Mouse (Mus musculus) liver, embryonic 16.5 days (tissue): ENCODE results near the gene Prss38. TPM values are rescaled to one million over a fixed set of nuclear protein-coding genes. Genes with fewer than 3 reads are reported as not detected.

Source experiments
- ATAC-seq: fragments of 200-750 bp; cut with Nextera tagmentation; 2 replicates; pipeline ENCODE4 v1.8.0; 2017; ENCODE audit warnings: low read depth, mild to moderate bottlenecking, moderate number of reproducible peaks, moderate library complexity
- H3K27ac ChIP-seq: fragments of 300-500 bp; sonication (generic); 2 replicates; pipeline ENCODE4 v1.5.1; 2014; ENCODE audit warnings: mild to moderate bottlenecking, low read length
- H3K27me3 ChIP-seq: fragments of 300-500 bp; sonication (generic); 2 replicates; pipeline ENCODE4 v1.6.1; 2014; ENCODE audit warnings: low read depth, low read length, mixed read lengths; ENCODE audit not compliant: control insufficient read depth, insufficient read depth
- H3K36me3 ChIP-seq: fragments of 300-500 bp; sonication (generic); 2 replicates; pipeline ENCODE4 v1.6.1; 2014; ENCODE audit warnings: mild to moderate bottlenecking; ENCODE audit not compliant: control insufficient read depth, insufficient read depth
- H3K4me1 ChIP-seq: fragments of 300-500 bp; sonication (generic); 2 replicates; pipeline ENCODE4 v1.6.1; 2014; ENCODE audit warnings: low read depth, low read length, mixed read lengths; ENCODE audit not compliant: control insufficient read depth
- H3K4me2 ChIP-seq: fragments of 300-500 bp; sonication (generic); 2 replicates; pipeline ENCODE4 v1.6.1; 2014; ENCODE audit warnings: low read depth, low read length, mixed read lengths
- H3K4me3 ChIP-seq: fragments of 300-500 bp; sonication (generic); 2 replicates; pipeline ENCODE4 v1.5.1; 2014; ENCODE audit warnings: low read depth, mild to moderate bottlenecking, low read length
- H3K9ac ChIP-seq: fragments of 300-500 bp; sonication (generic); 2 replicates; pipeline ENCODE4 v1.6.1; 2014; ENCODE audit warnings: low read depth, low read length
- H3K9me3 ChIP-seq: fragments of 300-500 bp; sonication (generic); replicated peaks from 2 replicates; pipeline ENCODE4 v1.6.1; 2016; ENCODE audit warnings: low read length; ENCODE audit not compliant: control insufficient read depth
- WGBS: fragments of 180-500 bp; shearing (Covaris S2); extraction: QIAGEN DNeasy Blood & Tissue Kit; methylation state at CpG from one replicate; pipeline ENCODE4 v1.1.7; 2014; ENCODE audit not compliant: insufficient replicate concordance; 5-methylcytosine and 5-hydroxymethylcytosine counted together
- polyA plus RNA-seq: library from polyadenylated mRNA; unstranded; fragments of >200 nt; fragmentation: Nextera tagmentation; extraction: Ambion mirVana; gene quantifications from 2 replicates; pipeline ENCODE4 v1.2.1, GENCODE M21; 2015

The Prss38 gene
- not detected in 2 replicates for polyA plus RNA-seq

DNA sequence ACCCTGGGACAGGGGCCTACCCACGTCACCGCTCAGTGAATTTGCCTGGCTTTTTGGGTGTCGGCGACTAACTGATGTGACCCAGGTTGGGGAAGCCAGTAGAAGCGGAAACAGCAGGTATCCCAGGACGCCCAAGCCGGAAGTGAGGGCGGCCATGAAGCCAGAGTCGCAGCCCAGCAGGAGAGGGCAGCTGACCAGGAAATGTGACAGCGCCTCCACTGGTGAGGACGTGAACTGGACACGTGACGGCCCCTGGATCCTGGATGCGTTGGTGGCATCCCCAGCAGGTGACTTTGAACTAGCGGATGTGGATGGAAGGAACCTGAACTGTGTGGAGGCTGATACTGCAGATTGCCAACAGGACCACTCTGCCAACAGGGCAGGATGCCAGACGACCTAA is at the start of gene Prss38:
Gene Prss38 (minus strand): TSS at position 183 of the 400 bp plus-strand sequence.
- Histone ChIP-seq H3K36me3 (no peaks in the 10 kb centered on the region), H3K27me3 (no peaks in the 10 kb centered on the region), H3K4me1 (no peaks in the 10 kb centered on the region), H3K4me3 (no peak within 1 kb of the TSS), H3K9me3 (no peaks in the 10 kb centered on the region), H3K4me2 (no peak within 1 kb of the TSS), H3K9ac (no peak within 1 kb of the TSS), H3K27ac (no peak within 1 kb of the TSS)
- no peak for ATAC-seq
- WGBS: 60% methylated on average over 16 of the region's 16 CpGs

DNA sequence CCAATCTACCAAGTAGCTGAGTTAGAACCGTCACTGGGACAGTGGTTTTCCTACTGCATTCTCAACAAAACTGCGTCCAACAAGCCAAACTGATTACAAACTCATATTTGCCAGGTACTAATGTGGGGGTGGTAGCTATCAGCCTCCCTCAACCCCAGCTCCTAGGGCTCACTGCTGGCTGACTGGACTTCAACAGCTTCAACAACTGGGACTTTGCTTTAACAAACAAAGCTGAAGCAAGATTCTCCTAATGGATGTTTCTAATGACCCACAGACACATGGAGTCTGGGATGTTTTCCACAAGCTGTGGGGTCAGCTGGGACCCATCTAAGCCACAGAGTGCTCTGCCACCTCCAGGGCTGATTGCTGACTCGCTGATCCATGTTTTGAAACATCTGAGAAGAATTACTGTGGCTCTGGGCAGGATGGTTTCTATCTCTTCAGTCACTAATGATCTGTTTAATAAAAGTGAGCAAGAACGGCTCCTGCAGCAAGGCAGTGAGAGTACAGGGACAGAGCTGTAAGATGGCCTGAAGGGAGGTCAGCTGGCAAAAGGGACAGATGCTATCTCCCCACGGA is 47.6 kb upstream of the Prss38 start:
- Histone ChIP-seq H3K4me2 (no peak overlapping the region), H3K27me3 (no peaks in the 10 kb centered on the region), H3K9ac (no peak overlapping the region), H3K9me3 (no peaks in the 10 kb centered on the region), H3K27ac (peak overlapping the region; percentile 60), H3K4me3 (no peak overlapping the region), H3K4me1 (peaks cover 4% of the 10 kb centered on the region), H3K36me3 (no peaks in the 10 kb centered on the region)
- WGBS: 41% methylated on average over 5 of the region's 5 CpGs
- ATAC-seq: peak; percentile 76

DNA sequence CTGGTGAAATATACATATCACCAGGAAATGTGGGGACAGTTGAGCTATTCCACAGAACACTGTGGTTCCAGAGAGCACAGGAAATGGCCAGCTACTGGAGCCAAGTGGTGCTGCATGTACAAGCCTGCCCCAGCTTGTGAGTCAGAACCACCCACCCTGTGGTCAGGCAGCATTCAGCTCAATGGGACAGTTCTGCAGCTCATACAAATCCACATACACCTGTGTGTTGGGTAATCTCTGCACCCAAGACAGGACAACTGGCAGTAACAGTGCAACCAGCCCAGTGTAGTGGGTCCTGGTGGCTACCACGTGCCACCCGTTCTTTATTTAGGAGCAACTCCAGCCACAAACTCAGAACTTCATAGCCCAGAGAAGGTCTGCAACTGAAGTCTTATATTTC is 46.5 kb upstream of the Prss38 start:
- WGBS: 38% methylated on average over 2 of the region's 2 CpGs
- H3K9ac ChIP-seq: no peak overlapping the region
- H3K27me3 ChIP-seq: no peaks in the 10 kb centered on the region
- no peak overlapping the region for H3K4me3 ChIP-seq
- H3K27ac ChIP-seq: no peak overlapping the region
- H3K36me3 ChIP-seq: no peaks in the 10 kb centered on the region
- H3K4me1 ChIP-seq: peaks cover 4% of the 10 kb centered on the region
- no peaks in the 10 kb centered on the region for H3K9me3 ChIP-seq
- ATAC-seq: no peak
- no peak overlapping the region for H3K4me2 ChIP-seq

DNA sequence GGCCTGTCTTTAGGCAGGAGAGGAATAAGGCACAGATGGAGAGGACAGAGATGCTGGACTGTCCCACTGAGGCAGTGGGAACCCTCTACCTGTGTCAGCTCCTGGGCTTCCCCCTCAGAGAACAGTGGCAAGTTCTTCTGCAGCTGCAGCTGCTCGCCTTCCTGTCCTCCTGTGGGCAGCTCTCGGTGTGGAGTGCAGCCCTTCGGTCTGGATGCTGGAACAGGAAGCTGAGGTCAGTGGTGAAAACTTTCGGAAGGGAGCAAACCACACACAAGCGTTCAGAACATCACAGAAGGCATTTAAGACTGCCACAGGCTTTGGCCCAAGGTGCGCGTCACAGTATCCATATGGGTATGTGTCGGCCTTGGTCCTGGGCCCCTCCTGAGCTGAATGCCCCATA is 46.0 kb upstream of the Prss38 start:
- Histone ChIP-seq H3K4me2 (no peak overlapping the region), H3K36me3 (no peaks in the 10 kb centered on the region), H3K27me3 (no peaks in the 10 kb centered on the region), H3K4me1 (peaks cover 4% of the 10 kb centered on the region), H3K27ac (no peak overlapping the region), H3K4me3 (no peak overlapping the region), H3K9ac (no peak overlapping the region), H3K9me3 (no peaks in the 10 kb centered on the region)
- no peak for ATAC-seq
- 38% methylated on average over 8 of the region's 8 CpGs for WGBS

GRCm38 (mm10) chr11:59418708-59419107 is 43.3 kb upstream of the Prss38 start:
- H3K4me3 ChIP-seq: no peak overlapping the region
- no peak for ATAC-seq
- no peak overlapping the region for H3K4me2 ChIP-seq
- no peak overlapping the region for H3K27ac ChIP-seq
- no peaks in the 10 kb centered on the region for H3K9me3 ChIP-seq
- H3K9ac ChIP-seq: no peak overlapping the region
- H3K27me3 ChIP-seq: no peaks in the 10 kb centered on the region
- WGBS: 24% methylated on average over 5 of the region's 5 CpGs
- peaks cover 4% of the 10 kb centered on the region for H3K4me1 ChIP-seq
- H3K36me3 ChIP-seq: no peaks in the 10 kb centered on the region

GRCm38 (mm10) chr11:59412999-59413863 is 37.8 kb upstream of the Prss38 start:
- H3K4me1 ChIP-seq: no peaks in the 10 kb centered on the region; the same call in 1 of the 2 replicates
- H3K4me2 ChIP-seq: no peak overlapping the region
- H3K27me3 ChIP-seq: no peaks in the 10 kb centered on the region
- WGBS: 74% methylated on average over 13 of the region's 13 CpGs
- no peaks in the 10 kb centered on the region for H3K9me3 ChIP-seq
- H3K4me3 ChIP-seq: no peak overlapping the region
- no peak overlapping the region for H3K9ac ChIP-seq
- no peak for ATAC-seq
- H3K36me3 ChIP-seq: no peaks in the 10 kb centered on the region
- no peak overlapping the region for H3K27ac ChIP-seq

- no peak overlapping the region for H3K4me2 ChIP-seq
- no peak overlapping the region for H3K9ac ChIP-seq
- no peaks in the 10 kb centered on the region for H3K27me3 ChIP-seq
- no peak overlapping the region for H3K4me3 ChIP-seq
- WGBS: 62% methylated on average over 6 of the region's 6 CpGs
- no peaks in the 10 kb centered on the region for H3K9me3 ChIP-seq
- no peak overlapping the region for H3K27ac ChIP-seq
- H3K4me1 ChIP-seq: no peaks in the 10 kb centered on the region; the same call in 1 of the 2 replicates
- no peak for ATAC-seq
- no peaks in the 10 kb centered on the region for H3K36me3 ChIP-seq
These were observed 36.6 kb upstream of the Prss38 start for GRCm38 (mm10) chr11:59412058-59412457.

- Histone ChIP-seq H3K4me3 (no peak overlapping the region), H3K9ac (no peak overlapping the region), H3K4me2 (no peak overlapping the region), H3K9me3 (no peaks in the 10 kb centered on the region), H3K27ac (no peak overlapping the region), H3K36me3 (no peaks in the 10 kb centered on the region), H3K27me3 (no peaks in the 10 kb centered on the region), H3K4me1 (no peaks in the 10 kb centered on the region; the same call in 1 of the 2 replicates)
- 50% methylated on average over 2 of the region's 2 CpGs for WGBS
- no peak for ATAC-seq
These were observed 35.4 kb upstream of the Prss38 start for GRCm38 (mm10) chr11:59410851-59411250.

DNA sequence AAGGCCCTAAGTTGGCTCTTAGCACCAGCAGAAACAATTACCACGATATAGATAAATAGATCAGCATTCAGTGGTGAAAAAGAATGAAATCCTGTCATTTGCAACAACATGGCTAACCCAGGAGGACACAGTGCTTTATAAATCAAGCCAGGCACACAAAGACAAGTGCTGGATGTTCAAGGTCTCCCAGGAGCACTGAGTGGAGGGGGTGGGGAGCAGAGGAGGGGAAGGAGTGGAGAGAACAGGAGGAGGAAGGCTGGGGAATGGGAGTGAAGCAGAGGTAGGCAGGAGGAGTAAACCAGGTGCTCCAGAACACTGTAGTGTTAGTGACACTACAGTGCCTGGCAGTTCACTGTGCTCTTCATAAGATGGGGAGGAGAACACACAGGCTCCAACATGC is 30.3 kb upstream of the Prss38 start:
- no peaks in the 10 kb centered on the region for H3K9me3 ChIP-seq
- H3K27ac ChIP-seq: no peak overlapping the region
- H3K4me2 ChIP-seq: no peak overlapping the region
- H3K36me3 ChIP-seq: no peaks in the 10 kb centered on the region
- no peak overlapping the region for H3K4me3 ChIP-seq
- H3K4me1 ChIP-seq: no peaks in the 10 kb centered on the region; the same call in 1 of the 2 replicates
- no peak overlapping the region for H3K9ac ChIP-seq
- no peaks in the 10 kb centered on the region for H3K27me3 ChIP-seq
- ATAC-seq: no peak
- WGBS: 50% methylated on average over 1 of the region's 1 CpGs
